Comparison of ENCODE assay signal across 8 mouse cellular contexts in genomic region chr6:148443291-148443725, GRCm38 (mm10). TPM values are rescaled to one million over a fixed set of nuclear protein-coding genes. Genes with fewer than 3 reads are reported as not detected.
DNase-seq lines count a peak whose midpoint lies in the region; ATAC-seq and TF ChIP-seq lines count a peak whose summit lies in the region.

No protein-coding gene starts in this region.

- H3K27ac ChIP-seq in embryonic fibroblast, embryonic 13.5 days (ENCODE audit: insufficient read depth, low read length): no peak overlapping the region
- H3K27ac ChIP-seq in hindbrain, embryonic 10.5 days: no peak overlapping the region
- no peak overlapping the region for H3K27ac ChIP-seq in liver, embryonic 14.5 days

- no peak for TF ChIP-seq EP300 in liver, embryonic 14.5 days (IDR thresholded peaks at IDR 0.05; ENCODE audit: low read depth)

- H3K36me3 ChIP-seq in hindbrain, embryonic 10.5 days: no peaks in the 10 kb centered on the region
- no peaks in the 10 kb centered on the region for H3K36me3 ChIP-seq in liver, embryonic 14.5 days (replicated peaks; ENCODE audit: control insufficient read depth, insufficient read depth, low read depth)

- no peaks in the 10 kb centered on the region for H3K4me1 ChIP-seq in embryonic fibroblast, embryonic 13.5 days (ENCODE audit: control insufficient read depth, insufficient read depth, low read length)
- H3K4me1 ChIP-seq in hindbrain, embryonic 10.5 days (replicated peaks): peaks cover 29% of the 10 kb centered on the region
- no peaks in the 10 kb centered on the region; a peak in 1 of 4 replicates for H3K4me1 ChIP-seq in liver, embryonic 14.5 days (replicated peaks; ENCODE audit: control insufficient read depth in 2 of 2, insufficient read depth in 2 of 2, low read length in 1 of 2)

- ATAC-seq in liver, embryonic 14.5 days (ENCODE audit: insufficient read depth): no peak
- no peak for ATAC-seq in erythroblast, adult 5-6 weeks (replicated peaks; ENCODE audit: low FRiP score, poor library complexity, severe bottlenecking)

- H3K4me3 ChIP-seq in embryonic fibroblast, embryonic 13.5 days (ENCODE audit: insufficient read depth, low read length): peak overlapping the region; percentile 42
- peak overlapping the region; percentile 75 for H3K4me3 ChIP-seq in hindbrain, embryonic 10.5 days
- H3K4me3 ChIP-seq in liver, embryonic 14.5 days (ENCODE audit: insufficient read depth in 1 of 2, low read depth in 2 of 2, low read length in 2 of 2): peak overlapping the region in 1 of 2 experiments; percentile 50; a peak in 2 of 4 replicates

- TF ChIP-seq CTCF in embryonic fibroblast, embryonic 13.5 days (IDR thresholded peaks at IDR 0.05; ENCODE audit: borderline replicate concordance, insufficient read depth, low read length): no peak
- TF ChIP-seq CTCF in liver, embryonic 14.5 days (IDR thresholded peaks at IDR 0.05; ENCODE audit: low read depth): no peak

- H3K4me2 ChIP-seq in liver, embryonic 14.5 days (ENCODE audit: low read depth): peak overlapping the region; percentile 70

- 4% methylated on average over 15 of the region's 15 CpGs for WGBS in hindbrain, embryonic 10.5 days
- WGBS in liver, embryonic 14.5 days (ENCODE audit: insufficient replicate concordance): 4% methylated on average over 15 of the region's 15 CpGs

- TF ChIP-seq POLR2A in embryonic fibroblast, embryonic 13.5 days (IDR thresholded peaks at IDR 0.05; ENCODE audit: low read depth, low read length): no peak

- intact Hi-C loops in left cerebral cortex, postnatal 25 days (cut with DNase I): loop anchor here (5.0 kb wide), 6 partner anchors 79 to 309 kb away; no protein-coding TSS in a partner anchor

- H3K9ac ChIP-seq in liver, embryonic 14.5 days (replicated peaks): no peak overlapping the region

- peaks cover 62% of the 10 kb centered on the region for H3K27me3 ChIP-seq in hindbrain, embryonic 10.5 days (ENCODE audit: insufficient read depth, poor library complexity, severe bottlenecking)
- H3K27me3 ChIP-seq in liver, embryonic 14.5 days (ENCODE audit: control insufficient read depth, insufficient read depth, low read length): peaks cover 62% of the 10 kb centered on the region

- no peaks in the 10 kb centered on the region for H3K9me3 ChIP-seq in hindbrain, embryonic 10.5 days
- no peaks in the 10 kb centered on the region for H3K9me3 ChIP-seq in liver, embryonic 14.5 days (ENCODE audit: control insufficient read depth, low read length)

- DNase-seq in left cerebral cortex, postnatal 25 days (ENCODE audit: low spot score in 2 of 2): peak; percentile 26 to 46
- DNase-seq in left cerebral cortex, adult 11 months (ENCODE audit: low spot score): no peak
- DNase-seq in hindbrain, embryonic 10.5 days (ENCODE audit: low spot score): peak; percentile 52
- no peak for DNase-seq in liver, embryonic 14.5 days (ENCODE audit: low read depth in 3 of 3, low spot score in 3 of 3)
- peak; percentile 26 to 35 for DNase-seq in right cerebral cortex, postnatal 10 days (ENCODE audit: low spot score in 2 of 2)
- no peak for DNase-seq in layer of hippocampus, postnatal 25 days (ENCODE audit: extremely low spot score in 1 of 2, low spot score in 1 of 2)

RNA-seq across cellular contexts. Expression of gene Tmtc1, which starts 0.9 kb away (rescaled TPM):
- total RNA-seq in left cerebral cortex, postnatal 25 days (2021): 10 to 100 TPM; 47.9 to 56.8 TPM
- 5.7 and 6.5 TPM in 2 replicates for polyA plus RNA-seq in embryonic fibroblast, embryonic 13.5 days (2011; ENCODE audit: insufficient read length, low read depth, missing spikeins)
- 0.61 and 1.3 TPM in 2 replicates for polyA plus RNA-seq in hindbrain, embryonic 10.5 days (2016; fragmentation: Nextera tagmentation; extraction: Ambion mirVana)
- polyA plus RNA-seq in liver, embryonic 14.5 days (2012; rRNA removed): 0.08 and 0.09 TPM in 2 replicates
- polyA plus RNA-seq in liver, embryonic 14.5 days (2014; fragmentation: Nextera tagmentation; extraction: Ambion mirVana): 0.04 and 0.28 TPM in 2 replicates
- total RNA-seq in erythroblast, adult 5-6 weeks (2015; ENCODE audit: low replicate concordance): not detected in 2 replicates
- 0.09 and 1.1 TPM in 2 replicates for total RNA-seq in erythroblast, adult 5-6 weeks (2017; ENCODE audit: low replicate concordance)
- 10 to 100 TPM; 32.5 to 33.4 TPM for total RNA-seq in layer of hippocampus, postnatal 25 days (2021)

Comparison
In these comparisons a context has a peak if more than half of its experiments do, and no peak if none do; other contexts are left out.
1. DNase-seq: peak in left cerebral cortex, postnatal 25 days (2 of 2), hindbrain, embryonic 10.5 days (single experiment) and right cerebral cortex, postnatal 10 days (2 of 2); none in left cerebral cortex, adult 11 months (single experiment), liver, embryonic 14.5 days (0 of 3) and layer of hippocampus, postnatal 25 days (0 of 2).
2. RNA of gene Tmtc1, which starts 0.9 kb away (total RNA-seq): 47.9 to 56.8 TPM in left cerebral cortex, postnatal 25 days and 32.5 to 33.4 TPM in layer of hippocampus, postnatal 25 days; 0.09 to 1.1 TPM in erythroblast, adult 5-6 weeks; every median in the first group is over 10 times any median in the second.